24 mouse cellular contexts compared by ENCODE assay signal in genomic region chr6:61162117-61162516, GRCm38 (mm10). TPM values are rescaled to one million over a fixed set of nuclear protein-coding genes. Genes with fewer than 3 reads are reported as not detected.
DNase-seq lines count a peak whose midpoint lies in the region; ATAC-seq and TF ChIP-seq lines count a peak whose summit lies in the region.
"Had no signal": no experiment of that assay in that cellular context is flagged by ENCODE, and none has a peak within 500 bp of the region (broad histone marks: within the 10 kb centered on the region; RNA-seq: fewer than 3 reads in every experiment).

No protein-coding gene starts in this region.

- DNase-seq in hindbrain, embryonic 10.5 days (ENCODE audit: low spot score) = no peak
- no peak for DNase-seq in midbrain, embryonic 10.5 days (ENCODE audit: low spot score)
- peak; percentile 49 for DNase-seq in brain, embryonic 14.5 days (ENCODE audit: low read depth)
- DNase-seq: adrenal gland, postnatal 14 days; cerebellum, adult 2 months; cerebellum, postnatal 14 days; embryo, embryonic 11 days; gastrocnemius, postnatal 14 days; heart, adult 2 months; heart, postnatal 14 days; kidney, adult 8-10 months had no signal

- no peaks in the 10 kb centered on the region for H3K36me3 ChIP-seq in forebrain, embryonic 16.5 days (ENCODE audit: control insufficient read depth, insufficient read depth)
- H3K36me3 ChIP-seq in forebrain, embryonic 13.5 days (ENCODE audit: poor library complexity, severe bottlenecking) = no peaks in the 10 kb centered on the region
- H3K36me3 ChIP-seq in hindbrain, embryonic 16.5 days (ENCODE audit: control insufficient read depth, insufficient read depth, low read length) = no peaks in the 10 kb centered on the region
- no peaks in the 10 kb centered on the region for H3K36me3 ChIP-seq in hindbrain, embryonic 10.5 days
- no peaks in the 10 kb centered on the region for H3K36me3 ChIP-seq in midbrain, embryonic 15.5 days (replicated peaks)
- no peaks in the 10 kb centered on the region for H3K36me3 ChIP-seq in midbrain, embryonic 10.5 days
- no peaks in the 10 kb centered on the region for H3K36me3 ChIP-seq in intestine, postnatal 0 days (ENCODE audit: control insufficient read depth, insufficient read depth)
- H3K36me3 ChIP-seq: embryonic facial prominence, embryonic 15.5 days; heart, embryonic 15.5 days had no signal

- H3K4me3 ChIP-seq in forebrain, embryonic 16.5 days (replicated peaks; ENCODE audit: low read length) = no peak overlapping the region
- H3K4me3 ChIP-seq in forebrain, embryonic 13.5 days = no peak overlapping the region
- H3K4me3 ChIP-seq in hindbrain, embryonic 16.5 days (ENCODE audit: low read length) = no peak overlapping the region
- H3K4me3 ChIP-seq in hindbrain, embryonic 10.5 days = no peak overlapping the region
- H3K4me3 ChIP-seq in midbrain, embryonic 15.5 days = no peak overlapping the region
- no peak overlapping the region for H3K4me3 ChIP-seq in midbrain, embryonic 10.5 days
- H3K4me3 ChIP-seq in intestine, postnatal 0 days (ENCODE audit: low read depth, low read length) = no peak overlapping the region
- H3K4me3 ChIP-seq: embryonic facial prominence, embryonic 15.5 days; erythroblast, embryonic 14.5 days; heart, adult 2 months; heart, embryonic 15.5 days had no signal

- H3K27me3 ChIP-seq in forebrain, embryonic 16.5 days (replicated peaks; ENCODE audit: control insufficient read depth, insufficient read depth, low read length) = no peaks in the 10 kb centered on the region
- no peaks in the 10 kb centered on the region for H3K27me3 ChIP-seq in forebrain, embryonic 13.5 days
- no peaks in the 10 kb centered on the region for H3K27me3 ChIP-seq in hindbrain, embryonic 16.5 days (replicated peaks; ENCODE audit: control insufficient read depth, insufficient read depth, low read length)
- no peaks in the 10 kb centered on the region for H3K27me3 ChIP-seq in hindbrain, embryonic 10.5 days (ENCODE audit: insufficient read depth, poor library complexity, severe bottlenecking)
- no peaks in the 10 kb centered on the region for H3K27me3 ChIP-seq in midbrain, embryonic 15.5 days (replicated peaks)
- no peaks in the 10 kb centered on the region for H3K27me3 ChIP-seq in midbrain, embryonic 10.5 days (ENCODE audit: low read depth, poor library complexity, severe bottlenecking)
- H3K27me3 ChIP-seq in intestine, postnatal 0 days (replicated peaks; ENCODE audit: control insufficient read depth, insufficient read depth, low read length) = no peaks in the 10 kb centered on the region
- H3K27me3 ChIP-seq: CH12.LX; embryonic facial prominence, embryonic 15.5 days; heart, embryonic 15.5 days had no signal

- H3K4me2 ChIP-seq in forebrain, embryonic 16.5 days (ENCODE audit: low read length) = no peak overlapping the region
- H3K4me2 ChIP-seq in forebrain, embryonic 13.5 days = no peak overlapping the region
- H3K4me2 ChIP-seq in hindbrain, embryonic 16.5 days (ENCODE audit: low read length) = no peak overlapping the region
- H3K4me2 ChIP-seq in midbrain, embryonic 15.5 days = no peak overlapping the region
- no peak overlapping the region for H3K4me2 ChIP-seq in intestine, postnatal 0 days (replicated peaks; ENCODE audit: low read depth)
- H3K4me2 ChIP-seq: embryonic facial prominence, embryonic 15.5 days; heart, embryonic 11.5 days; heart, embryonic 15.5 days had no signal

- H3K27ac ChIP-seq in forebrain, embryonic 16.5 days (ENCODE audit: low read length) = no peak overlapping the region
- no peak overlapping the region for H3K27ac ChIP-seq in forebrain, embryonic 13.5 days
- H3K27ac ChIP-seq in hindbrain, embryonic 16.5 days (ENCODE audit: low read depth, low read length) = no peak overlapping the region
- no peak overlapping the region for H3K27ac ChIP-seq in hindbrain, embryonic 10.5 days
- no peak overlapping the region for H3K27ac ChIP-seq in midbrain, embryonic 15.5 days
- no peak overlapping the region for H3K27ac ChIP-seq in midbrain, embryonic 10.5 days (replicated peaks)
- H3K27ac ChIP-seq in intestine, postnatal 0 days (ENCODE audit: low read depth, low read length) = no peak overlapping the region
- H3K27ac ChIP-seq: embryonic facial prominence, embryonic 15.5 days; heart, adult 2 months; heart, embryonic 15.5 days had no signal

- no peak overlapping the region for H3K9ac ChIP-seq in forebrain, embryonic 16.5 days (replicated peaks; ENCODE audit: low read depth, low read length)
- H3K9ac ChIP-seq in forebrain, embryonic 13.5 days = no peak overlapping the region
- H3K9ac ChIP-seq in hindbrain, embryonic 16.5 days (ENCODE audit: low read depth, low read length) = no peak overlapping the region
- H3K9ac ChIP-seq in midbrain, embryonic 15.5 days = no peak overlapping the region
- H3K9ac ChIP-seq in intestine, postnatal 0 days (ENCODE audit: low read depth, low read length) = no peak overlapping the region
- H3K9ac ChIP-seq: embryonic facial prominence, embryonic 15.5 days; heart, embryonic 15.5 days had no signal

- no peak for TF ChIP-seq POLR2A in brain, embryonic 14.5 days (IDR thresholded peaks at IDR 0.05; ENCODE audit: borderline replicate concordance, extremely low read depth, insufficient read depth, insufficient read length, poor library complexity, severe bottlenecking)

- peak; percentile 73 for ATAC-seq in forebrain, embryonic 16.5 days
- no peak for ATAC-seq in forebrain, embryonic 13.5 days
- ATAC-seq in hindbrain, embryonic 16.5 days = peak; percentile 67
- ATAC-seq in midbrain, embryonic 15.5 days (replicated peaks) = 0 out of 2 replicates have a peak, but pooled peaks have one; percentile 58
- no peak for ATAC-seq in intestine, postnatal 0 days
- ATAC-seq: activated CD4-positive, CD25-positive, alpha-beta regulatory T cell, adult 4 months; intestine, embryonic 16.5 days; Patski had no signal

- H3K9me3 ChIP-seq in forebrain, embryonic 16.5 days (ENCODE audit: control insufficient read depth, low read length) = no peaks in the 10 kb centered on the region
- H3K9me3 ChIP-seq in forebrain, embryonic 13.5 days (replicated peaks) = no peaks in the 10 kb centered on the region
- H3K9me3 ChIP-seq in hindbrain, embryonic 16.5 days (ENCODE audit: control insufficient read depth, low read length) = no peaks in the 10 kb centered on the region
- H3K9me3 ChIP-seq in hindbrain, embryonic 10.5 days = no peaks in the 10 kb centered on the region
- H3K9me3 ChIP-seq in midbrain, embryonic 15.5 days = no peaks in the 10 kb centered on the region
- H3K9me3 ChIP-seq in midbrain, embryonic 10.5 days (replicated peaks) = no peaks in the 10 kb centered on the region
- no peaks in the 10 kb centered on the region for H3K9me3 ChIP-seq in intestine, postnatal 0 days (ENCODE audit: control insufficient read depth)
- H3K9me3 ChIP-seq: embryonic facial prominence, embryonic 15.5 days; heart, embryonic 15.5 days had no signal

- TF ChIP-seq CTCF in brain, embryonic 14.5 days (IDR thresholded peaks at IDR 0.05; ENCODE audit: borderline replicate concordance, extremely low read depth, insufficient read depth, insufficient read length) = no peak
- no peak for TF ChIP-seq CTCF in intestine, postnatal 0 days (IDR thresholded peaks at IDR 0.05; ENCODE audit: low read depth)

- peaks cover 3% of the 10 kb centered on the region; the same call in 1 of the 2 replicates for H3K4me1 ChIP-seq in forebrain, embryonic 16.5 days (replicated peaks; ENCODE audit: control insufficient read depth, insufficient read depth, low read length)
- no peaks in the 10 kb centered on the region for H3K4me1 ChIP-seq in forebrain, embryonic 13.5 days
- H3K4me1 ChIP-seq in hindbrain, embryonic 16.5 days (ENCODE audit: control insufficient read depth, insufficient read depth, low read depth, low read length) = no peaks in the 10 kb centered on the region
- no peaks in the 10 kb centered on the region for H3K4me1 ChIP-seq in hindbrain, embryonic 10.5 days (replicated peaks)
- no peaks in the 10 kb centered on the region for H3K4me1 ChIP-seq in midbrain, embryonic 15.5 days
- no peaks in the 10 kb centered on the region for H3K4me1 ChIP-seq in midbrain, embryonic 10.5 days
- no peaks in the 10 kb centered on the region for H3K4me1 ChIP-seq in intestine, postnatal 0 days (replicated peaks; ENCODE audit: control insufficient read depth, insufficient read depth, low read length)
- H3K4me1 ChIP-seq: embryonic facial prominence, embryonic 15.5 days; heart, embryonic 15.5 days had no signal

RNA-seq across cellular contexts. Expression of gene Ccser1, which starts 18.0 kb away (rescaled TPM):
- polyA plus RNA-seq in forebrain, embryonic 16.5 days (2015; fragmentation: Nextera tagmentation; extraction: Ambion mirVana) = 20.4 and 26.2 TPM in 2 replicates
- 21.4 and 22.4 TPM in 2 replicates for polyA plus RNA-seq in forebrain, embryonic 13.5 days (2015; fragmentation: Nextera tagmentation; extraction: Ambion mirVana)
- 13.3 and 16.5 TPM in 2 replicates for polyA plus RNA-seq in hindbrain, embryonic 16.5 days (2015; fragmentation: Nextera tagmentation; extraction: Ambion mirVana)
- 2.2 and 6.2 TPM in 2 replicates for polyA plus RNA-seq in hindbrain, embryonic 10.5 days (2016; fragmentation: Nextera tagmentation; extraction: Ambion mirVana)
- polyA plus RNA-seq in midbrain, embryonic 15.5 days (2015; fragmentation: Nextera tagmentation; extraction: Ambion mirVana) = 23.9 and 25.1 TPM in 2 replicates
- polyA plus RNA-seq in midbrain, embryonic 10.5 days (2016; fragmentation: Nextera tagmentation; extraction: Ambion mirVana) = 2.0 and 2.7 TPM in 2 replicates
- 20.3 and 26.2 TPM in 2 replicates for polyA plus RNA-seq in brain, embryonic 14.5 days (2012; rRNA removed)
- 6.6 and 8.1 TPM in 2 replicates for polyA plus RNA-seq in intestine, postnatal 0 days (2015; fragmentation: Nextera tagmentation; extraction: Ambion mirVana)
- polyA plus RNA-seq: erythroblast, embryonic 14.5 days had no signal

Comparison
In these comparisons a context has a peak if more than half of its experiments do, and no peak if none do; other contexts are left out.
1. ATAC-seq: peak in forebrain, embryonic 16.5 days (single experiment), hindbrain, embryonic 16.5 days (single experiment) and midbrain, embryonic 15.5 days (single experiment); none in forebrain, embryonic 13.5 days (single experiment) and intestine, postnatal 0 days (single experiment).